Mouse (Mus musculus) midbrain, embryonic 10.5 days (tissue): ENCODE data around the gene Ndrg2. TPM values are rescaled to one million over a fixed set of nuclear protein-coding genes. Genes with fewer than 3 reads are reported as not detected.
"Not testable (repeated sequence)": the region's sequence is repeated elsewhere in the genome, so short reads cannot be mapped to it uniquely, and the experiment has no call there.

Experiments used
- DNase-seq: peaks from one replicate; pipeline ENCODE4 v3.0.0-alpha.2; 2017; ENCODE audit warnings: low spot score
- H3K27ac ChIP-seq: fragments of 300-500 bp; sonication (generic); replicated peaks from 2 replicates; pipeline ENCODE4 v1.5.1; 2016; ENCODE audit warnings: mild to moderate bottlenecking
- H3K27me3 ChIP-seq: fragments of 300-500 bp; sonication (generic); 2 replicates; pipeline ENCODE4 v1.6.1; 2016; ENCODE audit warnings: low read depth, mild to moderate bottlenecking; ENCODE audit not compliant: poor library complexity, severe bottlenecking
- H3K36me3 ChIP-seq: fragments of 300-500 bp; sonication (generic); 2 replicates; pipeline ENCODE4 v1.6.1; 2016; ENCODE audit warnings: mild to moderate bottlenecking, moderate library complexity
- H3K4me1 ChIP-seq: fragments of 300-500 bp; sonication (generic); 2 replicates; pipeline ENCODE4 v1.6.1; 2016
- H3K4me3 ChIP-seq: fragments of 300-500 bp; sonication (generic); 2 replicates; pipeline ENCODE4 v1.5.1; 2016; ENCODE audit warnings: mild to moderate bottlenecking, moderate library complexity
- H3K9me3 ChIP-seq: fragments of 300-500 bp; sonication (generic); replicated peaks from 2 replicates; pipeline ENCODE4 v1.6.1; 2016; ENCODE audit warnings: mild to moderate bottlenecking
- WGBS: fragments of 180-500 bp; shearing (Covaris S2); methylation state at CpG from one replicate; pipeline ENCODE4 v1.1.7; 2016; 5-methylcytosine and 5-hydroxymethylcytosine counted together
- polyA plus RNA-seq: library from polyadenylated mRNA; unstranded; fragments of >200 nt; fragmentation: Nextera tagmentation; extraction: Ambion mirVana; gene quantifications from 2 replicates; pipeline ENCODE4 v1.2.1, GENCODE M21; 2016

Gene Ndrg2
- polyA plus RNA-seq, 1 experiment from 2014 or later: 8.4 TPM

DNA sequence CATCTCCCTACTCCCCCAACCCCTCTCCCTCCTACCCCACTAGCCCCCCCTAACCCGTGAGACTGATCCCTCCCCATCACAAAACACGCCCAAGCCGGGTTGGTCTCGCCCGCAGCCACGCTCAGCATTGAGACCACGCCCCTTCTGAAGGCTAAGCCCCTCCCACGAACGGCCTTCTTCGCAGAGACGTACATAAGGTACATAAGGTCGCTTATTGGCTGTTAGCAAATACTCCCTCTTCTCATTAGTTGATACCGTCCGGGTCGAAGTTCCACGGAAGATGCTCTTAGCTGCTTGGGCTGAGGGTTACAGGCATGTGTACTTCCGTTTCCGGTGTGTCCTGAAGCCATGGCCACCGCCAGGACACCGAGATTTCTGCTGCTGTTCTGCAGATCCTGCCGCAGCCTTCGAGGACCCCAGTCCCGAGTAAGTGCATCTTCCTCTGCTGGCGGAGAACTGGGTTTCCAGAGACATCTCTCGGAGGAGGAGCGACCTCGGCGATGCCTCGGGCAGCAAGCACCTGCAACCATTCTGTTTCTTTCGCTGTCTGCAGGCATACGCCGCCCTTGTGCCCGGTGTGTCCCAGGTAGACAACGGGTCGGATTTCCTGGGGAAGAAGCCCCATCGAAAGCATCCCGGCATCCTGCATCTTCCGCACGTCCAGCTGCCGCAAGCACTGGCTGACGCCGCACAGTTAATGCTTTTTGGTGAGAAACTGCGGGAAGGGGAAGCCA is 29.2 kb downstream of the Ndrg2 start, which contains the start of gene Mettl17:
Gene Mettl17, plus strand, starts transcription at position 245 of the 734 bp plus-strand sequence.
- WGBS: under 1% methylated on average over 43 of the region's 43 CpGs
- peak within 1 kb of the TSS; percentile 92 for H3K27ac ChIP-seq
- peaks cover 18% of the 10 kb centered on the region for H3K4me1 ChIP-seq
- peak; percentile 95 for DNase-seq
- H3K9me3 ChIP-seq: no peaks in the 10 kb centered on the region
- peak within 1 kb of the TSS; percentile 78 for H3K4me3 ChIP-seq
- no peaks in the 10 kb centered on the region for H3K27me3 ChIP-seq
- H3K36me3 ChIP-seq: peaks cover 39% of the 10 kb centered on the region

DNA sequence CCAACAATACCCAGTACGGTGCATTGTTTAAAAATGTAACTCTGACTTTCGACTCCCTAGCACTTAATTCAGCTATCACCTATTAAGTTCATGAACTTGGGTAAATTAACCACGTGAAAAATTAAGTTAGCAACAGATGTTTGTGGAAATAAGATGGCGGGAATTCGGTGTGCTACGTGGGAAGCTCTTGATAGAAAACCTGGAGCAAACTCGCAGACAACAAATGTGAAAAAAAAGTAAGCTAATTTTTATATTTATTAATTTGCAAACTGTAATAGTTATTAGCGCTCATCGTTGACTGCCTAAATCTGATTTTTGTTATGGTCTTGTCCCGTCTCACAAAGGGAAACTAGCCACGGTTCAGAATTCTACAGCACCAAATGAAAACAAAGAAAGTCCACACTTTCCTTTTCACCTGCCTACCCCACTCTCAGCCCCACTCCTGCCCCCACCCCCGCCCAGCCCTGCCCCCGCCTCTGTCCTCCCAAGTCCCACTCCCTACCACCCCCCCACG is 29.9 kb downstream of the Ndrg2 start:
- Histone ChIP-seq H3K27me3 (no peaks in the 10 kb centered on the region), H3K9me3 (no peaks in the 10 kb centered on the region), H3K36me3 (peaks cover 32% of the 10 kb centered on the region), H3K4me3 (peak overlapping the region; percentile 78), H3K4me1 (peaks cover 18% of the 10 kb centered on the region), H3K27ac (peak overlapping the region; percentile 92)
- WGBS: 2% methylated on average over 14 of the region's 14 CpGs
- DNase-seq: no peak

DNA sequence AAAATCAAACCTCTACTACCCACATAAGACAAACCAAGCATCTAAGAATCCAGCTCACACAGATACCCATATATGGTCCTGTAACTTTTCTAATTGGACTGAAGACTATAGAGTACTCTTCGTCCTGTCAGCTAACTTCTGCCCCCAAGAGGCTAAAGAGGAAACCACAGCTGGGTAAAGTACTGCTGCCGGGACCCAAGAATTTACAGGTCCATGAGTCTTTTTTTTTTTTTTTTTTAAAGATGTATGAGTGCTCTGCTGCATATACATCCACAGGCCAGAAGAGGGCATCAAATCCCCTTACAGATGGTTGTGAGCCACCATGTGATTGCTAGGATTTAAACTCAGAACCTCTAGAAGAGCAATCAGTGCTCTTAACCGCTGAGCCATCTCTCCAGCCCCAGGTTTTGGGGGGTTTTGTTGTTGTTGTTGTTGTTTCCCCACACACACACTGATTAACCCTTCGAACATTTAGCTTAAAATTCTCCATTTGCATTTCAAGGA is 30.4 kb downstream of the Ndrg2 start:
- no peaks in the 10 kb centered on the region for H3K27me3 ChIP-seq
- peak overlapping the region; percentile 78 for H3K4me3 ChIP-seq
- peak overlapping the region; percentile 92 for H3K27ac ChIP-seq
- WGBS: 2% methylated on average over 4 of the region's 4 CpGs
- DNase-seq: peak; percentile 62
- peaks cover 27% of the 10 kb centered on the region for H3K36me3 ChIP-seq
- no peaks in the 10 kb centered on the region for H3K9me3 ChIP-seq
- H3K4me1 ChIP-seq: peaks cover 18% of the 10 kb centered on the region

DNA sequence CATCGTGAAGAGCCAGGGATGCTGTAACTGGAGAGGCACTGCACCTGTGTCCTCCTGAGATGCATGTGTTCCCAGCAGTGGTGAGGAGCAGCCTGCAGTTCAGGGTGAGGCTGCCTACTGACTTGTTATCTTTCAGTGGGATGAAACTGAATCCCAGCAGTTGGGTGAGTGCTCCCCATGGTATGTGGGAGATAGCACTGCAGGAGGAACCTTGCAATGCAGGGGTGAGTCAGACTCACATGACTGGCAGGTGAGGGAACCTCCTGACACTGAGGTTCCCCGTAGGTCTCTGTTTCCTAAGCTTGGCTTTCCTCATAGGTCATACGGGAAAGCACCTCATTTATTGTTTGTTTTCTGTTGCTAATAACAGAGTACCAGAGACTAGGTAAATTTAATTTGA is 36.4 kb downstream of the Ndrg2 start:
- H3K4me3 ChIP-seq: no peak overlapping the region
- no peaks in the 10 kb centered on the region for H3K4me1 ChIP-seq
- H3K27me3 ChIP-seq: no peaks in the 10 kb centered on the region
- no peaks in the 10 kb centered on the region for H3K36me3 ChIP-seq
- no peaks in the 10 kb centered on the region for H3K9me3 ChIP-seq
- no peak overlapping the region for H3K27ac ChIP-seq
- WGBS: 90% methylated on average over 3 of the region's 3 CpGs
- DNase-seq: no peak

DNA sequence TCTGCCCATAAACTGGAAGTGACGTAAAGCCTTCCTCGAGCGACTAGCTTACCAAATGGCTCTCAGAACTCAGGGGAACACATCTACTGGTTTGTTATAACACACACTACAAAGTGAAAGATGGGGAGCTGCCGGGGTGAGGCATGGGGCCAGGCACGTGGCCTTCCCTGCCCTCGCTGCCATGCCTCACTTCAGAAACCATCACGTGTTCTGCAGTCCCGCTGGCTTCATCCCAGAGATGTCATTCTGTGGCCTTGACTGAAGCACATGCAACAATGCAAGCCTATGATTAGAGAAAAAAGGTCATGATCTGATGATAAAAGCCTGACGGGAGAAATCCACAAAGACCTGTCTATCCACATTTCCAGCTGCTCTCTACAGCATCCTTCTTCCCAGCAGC is 42.2 kb downstream of the Ndrg2 start:
- DNase-seq: no peak
- Histone ChIP-seq H3K27me3 (no peaks in the 10 kb centered on the region), H3K4me3 (no peak overlapping the region), H3K27ac (no peak overlapping the region), H3K36me3 (no peaks in the 10 kb centered on the region), H3K4me1 (no peaks in the 10 kb centered on the region), H3K9me3 (no peaks in the 10 kb centered on the region)
- WGBS: 86% methylated on average over 9 of the region's 9 CpGs

DNA sequence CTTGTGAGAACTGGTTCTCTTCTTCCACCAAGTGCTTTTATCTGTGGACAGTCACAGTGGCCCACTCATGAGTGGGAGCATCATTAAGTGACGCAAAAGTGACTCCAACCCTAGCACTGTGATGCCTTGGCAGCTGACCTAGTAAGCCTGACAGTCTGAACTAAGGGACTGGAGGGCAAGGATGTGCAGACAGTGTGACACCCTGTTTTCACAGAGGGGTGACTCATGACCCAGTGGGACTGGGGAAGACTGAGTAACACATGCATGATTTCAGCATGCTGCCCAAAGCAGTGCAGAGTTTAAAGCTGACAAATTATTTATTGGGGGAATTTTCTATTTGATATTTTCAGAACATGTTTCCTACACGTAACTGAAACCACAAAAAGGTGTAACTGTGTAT is 43.2 kb downstream of the Ndrg2 start:
- H3K27me3 ChIP-seq: no peaks in the 10 kb centered on the region
- no peak for DNase-seq
- H3K4me1 ChIP-seq: no peaks in the 10 kb centered on the region
- no peak overlapping the region for H3K4me3 ChIP-seq
- H3K36me3 ChIP-seq: no peaks in the 10 kb centered on the region
- no peaks in the 10 kb centered on the region for H3K9me3 ChIP-seq
- 81% methylated on average over 2 of the region's 2 CpGs for WGBS
- H3K27ac ChIP-seq: no peak overlapping the region

DNA sequence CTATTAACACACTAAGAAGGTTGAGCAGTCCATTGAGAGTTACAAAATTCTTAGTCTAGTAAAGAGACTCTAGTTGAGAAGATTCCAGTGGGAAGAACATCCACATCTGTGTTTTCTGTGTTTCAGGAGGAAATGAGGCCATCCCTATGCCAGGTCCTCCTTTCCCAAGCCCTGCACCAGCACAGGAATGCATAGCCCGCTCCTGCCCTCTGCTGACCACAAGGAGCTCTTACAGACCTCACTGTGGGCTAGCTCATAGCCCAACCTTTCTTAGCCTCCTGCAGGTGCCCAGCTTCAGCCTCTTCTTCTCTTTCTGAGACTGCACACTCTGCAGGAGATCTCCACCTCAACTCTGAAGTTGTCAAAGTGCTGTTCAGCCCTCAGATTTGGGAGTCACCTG is 50.4 kb downstream of the Ndrg2 start:
- H3K27me3 ChIP-seq, H3K36me3 ChIP-seq, H3K9me3 ChIP-seq, H3K27ac ChIP-seq, H3K4me1 ChIP-seq, H3K4me3 ChIP-seq: not testable (repeated sequence)
- DNase-seq: peak; percentile 25
- WGBS: 14% methylated on average over 1 of the region's 1 CpGs

DNA sequence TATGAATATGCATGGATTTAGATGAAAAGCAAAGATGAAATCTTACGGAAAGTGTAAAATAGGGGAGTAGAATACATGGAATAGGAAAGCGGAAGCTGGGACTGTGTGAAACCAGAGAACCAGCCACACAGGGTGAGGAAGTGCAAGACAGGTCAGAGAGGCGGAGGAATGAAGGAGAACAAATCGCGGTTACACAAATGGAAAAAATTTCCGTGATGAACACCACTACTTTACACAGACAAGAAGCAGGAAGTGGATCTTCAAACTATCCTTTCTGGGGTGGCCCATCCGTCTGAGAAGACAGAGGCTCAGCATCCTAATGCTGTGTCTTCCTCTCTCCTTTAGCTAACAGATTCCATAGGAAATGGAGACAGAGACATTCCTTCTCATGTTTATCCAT is 58.7 kb downstream of the Ndrg2 start:
- not testable (repeated sequence) for H3K27ac ChIP-seq, H3K4me3 ChIP-seq, H3K9me3 ChIP-seq, H3K27me3 ChIP-seq, H3K4me1 ChIP-seq, H3K36me3 ChIP-seq, DNase-seq
- 89% methylated on average over 7 of the region's 7 CpGs for WGBS

Other genes starting within 250 kb of the Ndrg2 start
- gene Gm17079, start 218.7 kb downstream of the Ndrg2 start, polyA plus RNA-seq: not detected in 2 replicates
- gene Gm5800, start 197.0 kb downstream of the Ndrg2 start, polyA plus RNA-seq: not detected in 2 replicates
- gene Ang4, start 140.6 kb downstream of the Ndrg2 start, polyA plus RNA-seq: not detected in 2 replicates
- gene AY358078, start 114.1 kb downstream of the Ndrg2 start, polyA plus RNA-seq: not detected in 2 replicates
- gene Ear6, start 60.5 kb downstream of the Ndrg2 start, polyA plus RNA-seq: not detected in 2 replicates
- 40.6 and 46.3 TPM in 2 replicates for gene Mettl17, start 29.3 kb downstream of the Ndrg2 start, polyA plus RNA-seq
- 0.58 and 0.65 TPM in 2 replicates for gene Slc39a2, start 21.3 kb downstream of the Ndrg2 start, polyA plus RNA-seq
- not detected in 2 replicates for gene Tppp2, start 4.3 kb upstream of the Ndrg2 start, polyA plus RNA-seq
- not detected in 2 replicates for gene Rnase13, start 8.6 kb upstream of the Ndrg2 start, polyA plus RNA-seq
- gene Arhgef40, start 70.6 kb upstream of the Ndrg2 start, polyA plus RNA-seq: 85.4 and 99.8 TPM in 2 replicates
- gene Tmem253, start 101.5 kb upstream of the Ndrg2 start, polyA plus RNA-seq: 0.67 and 1.2 TPM in 2 replicates
- 89.4 and 96.6 TPM in 2 replicates for gene Zfp219, start 106.6 kb upstream of the Ndrg2 start, polyA plus RNA-seq
- not detected in 2 replicates for gene Olfr221, start 128.3 kb upstream of the Ndrg2 start, polyA plus RNA-seq
- gene Hnrnpc, start 189.9 kb upstream of the Ndrg2 start, polyA plus RNA-seq: 876 and 930 TPM in 2 replicates
- gene Rpgrip1, start 196.5 kb upstream of the Ndrg2 start, polyA plus RNA-seq: 106 TPM in 2 replicates